Mouse (Mus musculus): ENCODE data around the gene Tbl1xr1.

Gene Tbl1xr1

GRCm38 (mm10) chr3:22223023-22223422 lies 146.6 kb downstream of the Tbl1xr1 start:
- DNase-seq, result no peak

GRCm38 (mm10) chr3:22228052-22228451 lies 151.6 kb downstream of the Tbl1xr1 start:
- DNase-seq, result no peak

- no peak for DNase-seq
These were observed 154.2 kb downstream of the Tbl1xr1 start for GRCm38 (mm10) chr3:22230635-22231034.

GRCm38 (mm10) chr3:22238106-22238900 lies 161.9 kb downstream of the Tbl1xr1 start:
- DNase-seq, result no peak
